Mouse (Mus musculus) cortical plate, adult 2 months (tissue): ENCODE measurements around the gene Shld1.

ENCODE experiments used
- CTCF ChIP-seq: fragments of 200-500 bp; IDR thresholded peaks from 2 replicates; pipeline ENCODE4 v1.5.1; 2011; ENCODE audit warnings: mild to moderate bottlenecking, control low read depth, low read length; ENCODE audit not compliant: insufficient read depth; ENCODE audit errors: extremely low read depth
- POLR2A ChIP-seq: fragments of 200-500 bp; IDR thresholded peaks from 2 replicates; pipeline ENCODE4 v1.6.1; 2011; ENCODE audit warnings: mild to moderate bottlenecking, low read length, control low read depth; ENCODE audit not compliant: insufficient read depth; ENCODE audit errors: extremely low read depth

GRCm38 (mm10) chr2:132752398-132752797, 65.7 kb downstream of the Shld1 start:
- TF ChIP-seq CTCF (no peak), POLR2A (no peak)
